ENCODE assay signal across 1 mouse cellular context in genomic region chr1:106148386-106149380, GRCm38 (mm10).
TF ChIP-seq lines count a peak whose summit lies in the region.

No protein-coding gene starts in this region.

TF ChIP-seq in CH12.LX, 34 proteins besides CTCF, POLR2A, EP300 and RAD21 (continued from another document):
- no peak for TF ChIP-seq RCOR1 (conservative IDR thresholded peaks at IDR 0.05; ENCODE audit: low read depth, low read length)
- peak; percentile 21; the same call in 1 of the 2 replicates for TF ChIP-seq SIN3A (IDR thresholded peaks at IDR 0.05; ENCODE audit: low read length)
- TF ChIP-seq MEF2A (IDR thresholded peaks at IDR 0.05; ENCODE audit: borderline replicate concordance, low read depth, low read length), result peak; percentile 74
- TF ChIP-seq CHD1 (IDR thresholded peaks at IDR 0.05; ENCODE audit: low read depth, low read length), result 0 out of 2 replicates have a peak, but pooled peaks have one; percentile 37
- no peak for TF ChIP-seq POLR2AphosphoS2 (IDR thresholded peaks at IDR 0.05; ENCODE audit: low read depth, low read length)
